Mouse (Mus musculus) midbrain, embryonic 16.5 days (tissue): ENCODE measurements around the gene Kctd20. TPM values are rescaled to one million over a fixed set of nuclear protein-coding genes. Genes with fewer than 3 reads are reported as not detected.

Experiments
- ATAC-seq: fragments of 200-750 bp; cut with Nextera tagmentation; 2 replicates; pipeline ENCODE4 v1.8.0; 2017; ENCODE audit warnings: moderate TSS enrichment
- H3K27ac ChIP-seq: fragments of 300-500 bp; sonication (generic); 2 replicates; pipeline ENCODE4 v1.5.1; 2014; ENCODE audit warnings: mild to moderate bottlenecking, low read length, mixed read lengths
- H3K27me3 ChIP-seq: fragments of 300-500 bp; sonication (generic); 2 replicates; pipeline ENCODE4 v1.6.1; 2014; ENCODE audit warnings: low read depth, low read length, mixed read lengths; ENCODE audit not compliant: control insufficient read depth, insufficient read depth
- H3K36me3 ChIP-seq: fragments of 300-500 bp; sonication (generic); 2 replicates; pipeline ENCODE4 v1.6.1; 2014; ENCODE audit warnings: mild to moderate bottlenecking, low read length, moderate library complexity, mixed read lengths; ENCODE audit not compliant: control insufficient read depth, insufficient read depth
- H3K4me1 ChIP-seq: fragments of 300-500 bp; sonication (generic); 2 replicates; pipeline ENCODE4 v1.6.1; 2014; ENCODE audit warnings: mild to moderate bottlenecking, low read length, mixed read lengths; ENCODE audit not compliant: control insufficient read depth, insufficient read depth
- H3K4me2 ChIP-seq: fragments of 300-500 bp; sonication (generic); 2 replicates; pipeline ENCODE4 v1.6.1; 2014; ENCODE audit warnings: mild to moderate bottlenecking, low read length, mixed read lengths
- H3K4me3 ChIP-seq: fragments of 300-500 bp; sonication (generic); 2 replicates; pipeline ENCODE4 v1.5.1; 2014; ENCODE audit warnings: low read depth, mild to moderate bottlenecking, low read length, moderate library complexity, mixed read lengths
- H3K9ac ChIP-seq: fragments of 300-500 bp; sonication (generic); 2 replicates; pipeline ENCODE4 v1.6.1; 2014; ENCODE audit warnings: low read depth, low read length, mixed read lengths
- H3K9me3 ChIP-seq: fragments of 300-500 bp; sonication (generic); replicated peaks from 2 replicates; pipeline ENCODE4 v1.6.1; 2014; ENCODE audit warnings: mild to moderate bottlenecking, low read length, mixed read lengths; ENCODE audit not compliant: control insufficient read depth, poor library complexity, severe bottlenecking
- WGBS: fragments of 180-500 bp; shearing (Covaris S2); extraction: QIAGEN DNeasy Blood & Tissue Kit; methylation state at CpG from one replicate; pipeline ENCODE4 v1.1.7; 2014; 5-methylcytosine and 5-hydroxymethylcytosine counted together
- polyA plus RNA-seq: library from polyadenylated mRNA; unstranded; fragments of >200 nt; fragmentation: Nextera tagmentation; extraction: Ambion mirVana; gene quantifications from 2 replicates; pipeline ENCODE4 v1.2.1, GENCODE M21; 2015

The Kctd20 gene
- polyA plus RNA-seq, 1 experiment from 2014 or later: 92.4 TPM

DNA sequence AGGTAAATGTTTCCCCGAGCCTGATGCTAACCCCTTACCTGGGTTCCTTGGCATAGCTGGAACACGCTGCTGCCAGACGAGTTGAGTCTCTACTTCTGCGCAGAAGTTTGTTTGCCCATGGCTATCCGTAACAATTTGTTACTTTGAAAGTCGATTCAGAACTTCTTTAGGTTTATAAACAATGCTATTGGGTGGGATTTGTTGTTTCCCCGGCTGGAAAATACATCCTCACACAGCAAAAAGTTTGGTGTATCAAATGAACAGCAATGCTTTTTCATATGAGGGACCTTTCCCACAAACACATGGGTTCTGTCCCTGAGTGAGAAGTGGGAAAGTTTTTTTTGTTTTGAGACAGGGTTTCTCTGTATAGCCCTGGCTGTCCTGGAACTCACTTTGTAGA is 8.0 kb upstream of the Kctd20 start, which contains the start of gene Pxt1:
Gene Pxt1 (minus strand): TSS at position 101 of the 400 bp plus-strand sequence.
- Histone ChIP-seq H3K36me3 (no peaks in the 10 kb centered on the region), H3K4me2 (no peak within 1 kb of the TSS), H3K4me1 (no peaks in the 10 kb centered on the region), H3K4me3 (no peak within 1 kb of the TSS), H3K27ac (no peak within 1 kb of the TSS), H3K27me3 (no peaks in the 10 kb centered on the region), H3K9ac (no peak within 1 kb of the TSS), H3K9me3 (no peaks in the 10 kb centered on the region; the same call in 1 of the 2 replicates)
- no peak for ATAC-seq
- WGBS: 92% methylated on average over 7 of the region's 7 CpGs

DNA sequence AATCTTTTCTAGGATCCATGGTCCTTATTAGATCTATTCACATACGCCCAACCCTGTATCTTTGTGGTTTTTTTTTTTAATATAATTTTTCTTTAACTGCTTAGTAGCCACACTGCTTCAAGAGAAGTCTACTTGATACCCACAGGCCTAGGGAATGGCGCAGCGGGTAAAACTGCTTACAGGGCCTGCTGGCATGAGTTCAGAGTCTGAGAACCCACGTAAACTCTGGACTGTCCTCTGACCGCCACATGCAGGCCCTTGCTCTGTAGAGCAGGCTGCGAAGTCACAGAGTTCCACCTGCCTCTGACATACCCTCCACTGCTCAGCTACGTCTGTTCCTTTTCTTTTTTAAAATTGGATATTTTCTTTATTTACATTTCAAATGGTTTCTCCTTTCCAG is 7.3 kb upstream of the Kctd20 start:
- no peak overlapping the region for H3K4me3 ChIP-seq
- H3K9me3 ChIP-seq: no peaks in the 10 kb centered on the region; the same call in 1 of the 2 replicates
- H3K4me1 ChIP-seq: no peaks in the 10 kb centered on the region
- no peak overlapping the region for H3K4me2 ChIP-seq
- no peaks in the 10 kb centered on the region for H3K36me3 ChIP-seq
- no peak overlapping the region for H3K27ac ChIP-seq
- no peak for ATAC-seq
- H3K9ac ChIP-seq: no peak overlapping the region
- H3K27me3 ChIP-seq: no peaks in the 10 kb centered on the region
- WGBS: 92% methylated on average over 7 of the region's 7 CpGs

DNA sequence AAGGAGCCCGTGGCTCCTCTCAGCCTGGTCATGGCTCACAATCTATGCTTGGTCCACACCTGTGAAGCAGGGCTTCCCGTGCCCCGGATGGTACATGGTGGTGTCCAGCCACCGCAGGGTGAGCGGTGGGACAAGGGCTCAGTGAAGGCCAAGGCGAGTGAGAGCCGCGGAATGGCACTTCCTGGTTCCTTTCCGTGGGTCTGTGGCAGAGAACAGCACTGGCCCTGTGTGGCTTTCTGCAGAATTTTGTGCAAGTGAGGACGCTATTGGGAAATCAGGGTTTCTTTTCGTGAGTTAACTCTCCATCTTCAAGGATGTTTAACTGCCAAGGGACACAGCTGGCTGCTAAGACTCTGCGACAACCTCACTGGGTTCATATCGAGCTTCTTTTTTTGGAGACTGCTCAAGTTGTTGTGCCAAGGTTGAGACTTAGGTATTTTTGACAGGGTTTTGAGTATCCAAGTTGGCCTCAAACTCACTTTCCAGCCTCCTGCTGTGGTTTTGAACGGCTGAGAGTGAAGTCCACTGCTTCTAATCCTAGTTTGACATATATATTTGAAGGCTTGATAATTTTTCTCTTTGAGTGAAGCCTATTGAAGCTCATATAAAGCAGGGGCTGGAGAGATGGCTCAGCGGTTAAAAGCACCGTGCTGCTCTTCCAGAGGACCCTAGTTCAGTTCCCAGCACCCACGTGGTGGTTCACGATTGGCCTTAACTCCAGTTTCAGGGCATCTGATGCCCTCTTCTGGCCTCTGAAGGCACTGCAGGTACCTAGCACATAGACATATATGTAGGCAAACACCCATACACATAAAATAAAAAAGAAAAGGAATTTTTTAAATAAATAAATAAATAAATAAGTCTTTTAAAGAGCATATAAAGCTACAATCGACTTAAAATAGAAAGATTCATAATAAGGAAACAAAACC is 4.5 kb upstream of the Kctd20 start:
- H3K27me3 ChIP-seq: no peaks in the 10 kb centered on the region
- no peak for ATAC-seq
- WGBS: 93% methylated on average over 19 of the region's 19 CpGs
- no peaks in the 10 kb centered on the region for H3K36me3 ChIP-seq
- no peak overlapping the region for H3K4me3 ChIP-seq
- H3K4me2 ChIP-seq: no peak overlapping the region
- no peak overlapping the region for H3K9ac ChIP-seq
- H3K4me1 ChIP-seq: peaks cover 6% of the 10 kb centered on the region; the same call in 1 of the 2 replicates
- no peaks in the 10 kb centered on the region; the same call in 1 of the 2 replicates for H3K9me3 ChIP-seq
- no peak overlapping the region for H3K27ac ChIP-seq

DNA sequence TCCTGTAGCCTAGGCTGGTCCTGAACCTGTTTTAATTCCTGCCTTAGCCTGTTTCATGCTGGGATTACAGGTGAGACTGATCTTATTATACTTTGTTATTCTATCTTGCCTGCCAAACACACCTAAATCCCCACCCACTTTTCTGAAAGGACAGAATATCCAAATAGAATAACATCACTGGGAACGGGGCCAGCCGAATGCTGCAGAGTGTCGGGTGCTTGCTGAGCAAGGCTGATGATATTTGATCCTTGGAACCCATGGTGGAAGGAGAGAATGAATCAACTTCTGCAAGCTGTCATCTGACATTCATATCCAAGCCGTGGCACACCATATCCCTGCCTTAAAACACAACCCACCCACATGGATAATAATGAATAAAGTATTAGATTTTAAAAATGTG is 3.1 kb upstream of the Kctd20 start:
- H3K9ac ChIP-seq: no peak overlapping the region

DNA sequence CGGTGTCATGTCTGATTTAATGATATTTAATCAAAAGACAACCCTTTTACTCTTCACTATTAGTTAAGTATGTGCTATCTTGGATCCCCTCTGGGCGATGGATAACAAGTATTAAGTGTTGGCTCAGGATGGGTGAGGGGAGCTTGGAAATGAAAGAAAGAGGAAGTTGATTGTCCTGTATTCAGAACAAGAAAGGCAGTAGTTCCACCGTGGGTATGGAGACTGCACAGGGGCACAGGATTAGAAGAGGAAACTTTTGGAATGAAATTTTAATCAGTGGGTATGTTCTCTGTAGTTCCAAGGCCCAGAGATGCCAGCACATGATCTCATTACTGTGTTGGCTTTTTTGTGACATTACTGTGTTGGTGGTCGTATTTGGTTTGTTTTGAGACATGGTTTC is 999 bp upstream of the Kctd20 start:
- Histone ChIP-seq H3K4me1 (peaks cover 19% of the 10 kb centered on the region), H3K9ac (no peak overlapping the region), H3K4me3 (no peak overlapping the region), H3K9me3 (no peaks in the 10 kb centered on the region; the same call in 1 of the 2 replicates), H3K4me2 (no peak overlapping the region), H3K36me3 (no peaks in the 10 kb centered on the region), H3K27ac (no peak overlapping the region), H3K27me3 (no peaks in the 10 kb centered on the region)
- WGBS: 82% methylated on average over 4 of the region's 4 CpGs
- no peak for ATAC-seq

More for the DNA sequence above, 3.1 kb upstream of the Kctd20 start:
- Histone ChIP-seq H3K27me3 (no peaks in the 10 kb centered on the region), H3K4me3 (no peak overlapping the region), H3K36me3 (no peaks in the 10 kb centered on the region), H3K4me2 (no peak overlapping the region), H3K4me1 (peaks cover 10% of the 10 kb centered on the region), H3K9me3 (no peaks in the 10 kb centered on the region; the same call in 1 of the 2 replicates), H3K27ac (no peak overlapping the region)
- no peak for ATAC-seq
- 81% methylated on average over 4 of the region's 4 CpGs for WGBS

DNA sequence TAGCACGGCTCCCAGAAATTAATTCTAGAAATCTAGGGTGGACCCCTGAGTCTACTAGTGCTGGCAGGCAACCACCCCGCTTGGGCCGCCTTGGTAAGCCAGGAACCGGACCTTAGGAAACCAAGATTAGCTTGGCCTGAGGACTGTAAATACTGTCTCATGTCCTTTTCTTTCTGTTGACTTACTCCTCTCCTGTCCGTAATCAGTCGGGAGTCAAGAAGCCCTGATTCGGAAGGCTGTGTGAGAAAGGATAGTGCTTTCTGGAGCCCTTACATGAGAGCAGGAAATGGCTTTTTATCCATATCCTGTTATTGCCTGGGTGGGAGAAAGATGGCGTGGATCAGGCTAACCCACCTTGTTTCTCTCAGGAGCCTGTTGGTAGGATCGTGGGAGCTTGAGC is 1.5 kb downstream of the Kctd20 start:
- H3K27ac ChIP-seq: peak overlapping the region; percentile 56; the same call in 1 of the 2 replicates
- peak overlapping the region; percentile 73 for H3K4me3 ChIP-seq
- ATAC-seq: no peak
- H3K4me2 ChIP-seq: peak overlapping the region; percentile 82
- 23% methylated on average over 9 of the region's 9 CpGs for WGBS
- peak overlapping the region; percentile 93 for H3K9ac ChIP-seq
- H3K36me3 ChIP-seq: no peaks in the 10 kb centered on the region
- no peaks in the 10 kb centered on the region for H3K27me3 ChIP-seq
- no peaks in the 10 kb centered on the region for H3K9me3 ChIP-seq
- H3K4me1 ChIP-seq: peaks cover 19% of the 10 kb centered on the region

DNA sequence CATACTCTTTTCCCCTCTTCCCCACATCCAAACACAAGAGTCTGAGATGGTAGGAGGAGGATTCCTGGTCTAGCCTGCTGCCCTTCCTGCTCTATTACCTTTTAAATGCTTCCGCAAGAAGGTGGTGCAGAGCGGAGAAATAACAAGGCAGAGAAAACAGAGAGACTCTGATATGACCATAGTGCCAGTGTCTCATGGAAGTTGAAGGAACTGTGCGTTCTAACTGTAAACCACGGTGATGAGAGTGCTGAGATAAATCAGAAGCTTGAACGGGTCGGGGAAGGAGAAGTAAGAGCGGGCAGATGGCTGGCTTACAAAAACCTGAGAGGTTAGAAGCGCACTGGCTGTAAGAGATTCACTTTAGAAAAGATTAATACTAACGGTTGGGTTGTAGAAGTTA is 2.7 kb downstream of the Kctd20 start:
- Histone ChIP-seq H3K27ac (no peak overlapping the region), H3K36me3 (no peaks in the 10 kb centered on the region), H3K27me3 (no peaks in the 10 kb centered on the region), H3K4me1 (peaks cover 19% of the 10 kb centered on the region), H3K9ac (no peak overlapping the region), H3K4me2 (peak overlapping the region; percentile 82; the same call in 1 of the 2 replicates), H3K4me3 (no peak overlapping the region), H3K9me3 (no peaks in the 10 kb centered on the region)
- 97% methylated on average over 9 of the region's 9 CpGs for WGBS
- ATAC-seq: no peak

DNA sequence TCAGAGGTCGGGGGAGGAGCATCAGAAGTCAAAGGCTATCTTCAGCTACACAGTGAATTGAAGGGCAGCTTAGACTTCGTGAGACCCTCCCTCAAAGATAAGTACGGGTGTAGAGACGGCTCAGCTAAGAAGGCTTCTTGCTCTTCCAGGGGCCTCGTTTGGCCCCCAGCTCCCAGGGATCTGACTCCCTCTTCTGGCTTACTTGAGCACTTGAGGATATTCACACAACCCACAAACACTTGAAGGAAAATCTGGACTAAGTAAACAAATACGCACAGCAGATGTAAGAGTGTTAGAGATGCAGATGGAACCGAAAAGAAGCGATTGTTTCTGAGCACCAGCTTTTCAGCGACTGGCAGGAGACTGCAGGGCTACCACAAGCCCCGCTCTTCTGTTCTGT is 8.8 kb downstream of the Kctd20 start:
- no peak for ATAC-seq
- Histone ChIP-seq H3K27ac (no peak overlapping the region), H3K36me3 (peaks cover 18% of the 10 kb centered on the region; the same call in 1 of the 2 replicates), H3K4me1 (no peaks in the 10 kb centered on the region), H3K4me3 (no peak overlapping the region), H3K9ac (no peak overlapping the region), H3K9me3 (no peaks in the 10 kb centered on the region), H3K4me2 (no peak overlapping the region), H3K27me3 (no peaks in the 10 kb centered on the region)
- 62% methylated on average over 10 of the region's 10 CpGs for WGBS

DNA sequence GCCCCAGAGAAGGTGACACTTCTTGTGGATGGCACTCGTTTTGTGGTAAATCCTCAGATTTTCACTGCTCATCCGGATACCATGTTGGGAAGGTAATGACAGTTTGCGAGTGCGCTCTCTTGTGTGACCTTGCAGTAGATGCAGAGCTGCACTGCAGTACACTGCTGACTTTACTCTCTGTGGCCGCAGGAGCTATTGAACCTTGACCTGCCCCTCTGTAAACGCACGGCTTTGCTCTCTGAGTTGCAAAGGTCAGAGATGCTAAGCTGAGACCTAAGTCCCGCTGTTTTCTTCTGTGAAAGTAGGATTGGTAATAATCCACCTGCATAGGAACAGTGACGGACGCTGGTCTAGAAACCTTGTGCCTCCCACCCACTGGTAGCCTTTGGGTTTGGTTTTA is 9.8 kb downstream of the Kctd20 start:
- H3K36me3 ChIP-seq: peaks cover 21% of the 10 kb centered on the region; the same call in 1 of the 2 replicates
- WGBS: 83% methylated on average over 10 of the region's 10 CpGs

More for the DNA sequence above, 9.8 kb downstream of the Kctd20 start:
- Histone ChIP-seq H3K9ac (no peak overlapping the region), H3K27me3 (no peaks in the 10 kb centered on the region), H3K4me2 (no peak overlapping the region), H3K4me3 (no peak overlapping the region), H3K4me1 (no peaks in the 10 kb centered on the region), H3K27ac (no peak overlapping the region), H3K9me3 (no peaks in the 10 kb centered on the region)
- ATAC-seq: no peak
